ENCODE assay signal across 13 mouse cellular contexts in genomic region chr13:5545521-5545920, GRCm38 (mm10).
"Had no signal": no experiment of that assay in that cellular context is flagged by ENCODE, and none has a peak within 500 bp of the region (broad histone marks: within the 10 kb centered on the region; RNA-seq: fewer than 3 reads in every experiment).

No protein-coding gene starts in this region.

- H3K27ac ChIP-seq: limb, embryonic 12.5 days; liver, embryonic 14.5 days; neural tube, embryonic 15.5 days had no signal

- H3K4me1 ChIP-seq: neural tube, embryonic 15.5 days had no signal

- H3K9me3 ChIP-seq: limb, embryonic 12.5 days; neural tube, embryonic 15.5 days had no signal

- H3K27me3 ChIP-seq: limb, embryonic 12.5 days; neural tube, embryonic 15.5 days had no signal

- H3K9ac ChIP-seq: limb, embryonic 12.5 days; liver, embryonic 14.5 days; neural tube, embryonic 15.5 days had no signal

- H3K36me3 ChIP-seq: limb, embryonic 12.5 days; neural tube, embryonic 15.5 days had no signal

- ATAC-seq: lung, postnatal 0 days had no signal

- DNase-seq: kidney, postnatal 36 days; liver; lung, adult 18-20 months; lung, postnatal 4 days; right cerebral cortex, adult 18-20 months; right cerebral cortex, postnatal 25 days; thymus, postnatal 36 days had no signal

- H3K4me2 ChIP-seq: limb, embryonic 12.5 days; midbrain, embryonic 11.5 days; neural tube, embryonic 15.5 days had no signal

- H3K4me3 ChIP-seq: limb, embryonic 12.5 days; myocyte; neural tube, embryonic 15.5 days had no signal
